Comparison of ENCODE assay signal across 20 mouse cellular contexts in the genomic region with DNA sequence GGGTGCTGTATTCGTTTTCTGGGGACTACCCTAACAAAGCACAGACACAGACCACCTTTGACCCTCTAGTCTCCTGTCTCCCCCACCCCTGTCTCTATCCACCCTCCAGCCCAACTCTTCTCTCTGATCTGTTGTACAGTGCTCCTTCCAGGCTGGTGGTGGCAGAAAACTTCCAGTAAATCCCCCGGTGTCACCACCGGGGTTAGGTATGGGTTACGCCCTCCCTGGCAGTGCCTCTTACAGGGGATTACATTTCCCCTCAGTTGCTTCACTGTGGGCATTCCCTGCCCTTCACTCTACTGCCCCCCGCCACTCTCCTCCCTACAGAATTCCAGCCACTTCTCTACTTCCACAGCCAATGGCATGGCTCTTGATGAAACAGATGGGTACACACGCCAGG.
"Had no signal": no experiment of that assay in that cellular context is flagged by ENCODE, and none has a peak within 500 bp of the region (broad histone marks: within the 10 kb centered on the region; RNA-seq: fewer than 3 reads in every experiment).

No protein-coding gene starts in this region.

- H3K9me3 ChIP-seq: hindbrain, embryonic 12.5 days; intestine, embryonic 15.5 days; limb, embryonic 13.5 days; limb, embryonic 15.5 days; liver, embryonic 13.5 days; liver, embryonic 15.5 days had no signal

- H3K36me3 ChIP-seq: heart, embryonic 12.5 days; hindbrain, embryonic 10.5 days; hindbrain, embryonic 12.5 days; intestine, embryonic 15.5 days; limb, embryonic 13.5 days; limb, embryonic 15.5 days; liver, embryonic 13.5 days; liver, embryonic 15.5 days had no signal

- H3K4me1 ChIP-seq: heart, embryonic 12.5 days; liver, embryonic 13.5 days; liver, embryonic 15.5 days had no signal

- H3K27me3 ChIP-seq: heart, embryonic 12.5 days; hindbrain, embryonic 12.5 days; limb, embryonic 13.5 days; limb, embryonic 15.5 days had no signal

- H3K27ac ChIP-seq: gastrocnemius, adult 2 months; hindbrain, embryonic 10.5 days; hindbrain, embryonic 12.5 days; hindbrain, embryonic 14.5 days; intestine, embryonic 15.5 days; left cerebral cortex, adult 2 months; limb, embryonic 13.5 days; limb, embryonic 15.5 days; liver, embryonic 13.5 days; liver, embryonic 15.5 days had no signal

- H3K4me3 ChIP-seq: gastrocnemius, adult 2 months; heart, embryonic 12.5 days; hindbrain, embryonic 10.5 days; hindbrain, embryonic 12.5 days; intestine, embryonic 15.5 days; layer of hippocampus, adult 2 months; left cerebral cortex, adult 2 months; limb, embryonic 13.5 days; limb, embryonic 15.5 days; liver, embryonic 13.5 days; liver, embryonic 15.5 days had no signal

- DNase-seq: gastrocnemius, adult 2 months; gastrocnemius, postnatal 10 days; gastrocnemius, postnatal 25 days; heart, postnatal 10 days; heart, postnatal 4 days; kidney, adult 8-10 months; kidney, postnatal 10 days; kidney, postnatal 25 days; kidney, postnatal 4 days; liver, embryonic 13.5 days had no signal
